Mouse (Mus musculus) spleen, adult 12 weeks (tissue): ENCODE measurements around the gene Wwtr1.

Experiments
- DNase-seq: peaks from one replicate; pipeline ENCODE4 v3.0.0; 2022; ENCODE audit warnings: low spot score

The Wwtr1 gene

DNA sequence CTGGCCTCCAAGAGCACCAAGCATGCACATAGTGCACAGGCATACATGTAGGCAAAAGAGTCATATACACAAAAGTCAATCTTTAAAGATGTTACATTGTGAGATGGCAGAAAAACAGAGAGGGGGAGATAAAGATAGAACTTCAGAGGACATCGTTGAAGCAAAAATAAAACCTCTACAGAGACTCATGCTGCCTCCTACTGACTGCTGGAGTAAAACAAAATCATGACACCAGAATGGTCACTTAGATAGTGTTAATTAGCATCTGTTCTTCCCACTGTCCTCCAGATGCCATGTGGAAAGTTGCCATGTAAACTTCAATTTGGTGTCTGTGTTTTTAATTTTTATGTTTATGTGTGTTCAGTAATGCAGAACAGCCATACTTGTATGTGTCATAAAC is 127.8 kb downstream of the Wwtr1 start:
- DNase-seq = no peak

GRCm38 (mm10) chr3:57445706-57446105 is 130.0 kb downstream of the Wwtr1 start:
- DNase-seq = no peak

- no peak for DNase-seq
These were observed 134.8 kb downstream of the Wwtr1 start for GRCm38 (mm10) chr3:57440956-57441355.

DNA sequence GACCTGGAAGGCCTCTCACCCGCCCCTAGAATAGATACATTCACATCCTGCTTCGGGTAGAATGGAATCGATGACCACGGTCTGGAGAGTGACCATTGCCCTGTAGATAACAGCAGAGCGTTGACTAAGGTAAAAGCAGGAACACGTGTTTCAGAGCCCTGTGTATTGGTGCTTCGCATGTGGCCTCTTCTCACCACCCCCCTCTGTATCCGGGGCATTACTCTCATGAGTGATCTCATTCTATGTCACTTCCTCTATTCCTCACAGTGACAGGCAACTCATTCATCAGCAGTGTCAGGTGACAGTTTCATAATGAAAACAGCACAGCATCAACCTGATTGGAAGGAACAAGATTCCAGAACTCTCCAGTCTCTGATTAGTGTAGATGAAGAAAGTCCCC is 140.3 kb downstream of the Wwtr1 start:
- no peak for DNase-seq

DNA sequence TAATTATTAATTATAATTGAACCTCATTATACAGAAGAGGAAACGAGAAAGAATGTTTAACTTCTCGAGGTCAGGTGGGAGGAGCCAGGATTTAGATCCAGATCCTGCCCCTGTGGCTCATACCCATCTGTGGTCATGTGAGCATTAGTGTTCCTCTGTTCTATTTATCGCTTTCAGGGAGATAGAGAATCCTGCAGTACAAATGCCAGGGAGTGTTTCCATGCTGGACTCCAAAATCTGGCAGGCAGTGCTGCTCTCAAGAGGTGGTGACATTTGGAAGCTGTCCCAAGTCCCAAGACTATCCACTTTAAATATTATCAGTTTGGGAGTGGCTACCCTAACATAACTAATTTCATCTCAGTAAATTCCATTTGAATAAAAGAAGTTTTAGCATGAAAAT is 144.0 kb downstream of the Wwtr1 start:
- no peak for DNase-seq

GRCm38 (mm10) chr3:57429486-57429885 is 146.2 kb downstream of the Wwtr1 start:
- DNase-seq = no peak

DNA sequence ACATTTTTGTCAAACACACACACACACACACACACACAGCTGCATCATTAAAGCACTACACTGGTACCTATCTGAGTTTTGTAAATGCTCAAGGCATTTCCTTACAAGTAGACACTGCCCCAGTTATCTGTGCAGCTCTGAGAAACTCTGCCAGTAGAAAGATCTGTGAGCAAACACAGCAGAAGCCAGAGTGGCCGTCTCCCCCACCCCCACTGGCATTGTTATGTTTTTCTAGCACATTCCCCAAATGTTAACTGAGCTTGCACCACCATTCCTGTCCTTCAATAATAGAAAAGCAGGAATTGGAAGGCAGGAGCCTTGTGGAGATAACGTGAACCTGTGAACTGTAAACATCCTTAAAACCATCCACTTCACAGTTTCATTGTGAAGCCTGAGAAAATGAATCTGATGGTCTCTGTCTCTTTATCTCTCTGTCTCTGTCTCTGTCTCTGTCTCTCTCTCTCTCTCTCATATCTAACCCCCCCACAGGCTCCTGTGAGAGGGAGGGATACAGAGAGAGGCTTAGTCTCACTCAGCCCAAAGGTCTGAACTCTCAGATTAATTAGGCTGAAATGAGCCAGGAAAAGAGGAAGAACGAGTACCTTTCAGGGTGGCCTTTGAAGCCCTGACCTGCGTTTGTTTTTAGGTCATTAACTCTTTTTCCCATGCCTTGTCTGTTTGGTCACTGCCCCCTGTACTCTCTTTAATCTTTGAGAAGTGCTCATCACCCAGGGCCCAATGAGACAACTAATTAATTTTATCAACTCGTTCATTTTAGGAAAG is 146.8 kb downstream of the Wwtr1 start:
- no peak for DNase-seq

- DNase-seq = no peak
These were observed 149.4 kb downstream of the Wwtr1 start for GRCm38 (mm10) chr3:57426351-57426750.

DNA sequence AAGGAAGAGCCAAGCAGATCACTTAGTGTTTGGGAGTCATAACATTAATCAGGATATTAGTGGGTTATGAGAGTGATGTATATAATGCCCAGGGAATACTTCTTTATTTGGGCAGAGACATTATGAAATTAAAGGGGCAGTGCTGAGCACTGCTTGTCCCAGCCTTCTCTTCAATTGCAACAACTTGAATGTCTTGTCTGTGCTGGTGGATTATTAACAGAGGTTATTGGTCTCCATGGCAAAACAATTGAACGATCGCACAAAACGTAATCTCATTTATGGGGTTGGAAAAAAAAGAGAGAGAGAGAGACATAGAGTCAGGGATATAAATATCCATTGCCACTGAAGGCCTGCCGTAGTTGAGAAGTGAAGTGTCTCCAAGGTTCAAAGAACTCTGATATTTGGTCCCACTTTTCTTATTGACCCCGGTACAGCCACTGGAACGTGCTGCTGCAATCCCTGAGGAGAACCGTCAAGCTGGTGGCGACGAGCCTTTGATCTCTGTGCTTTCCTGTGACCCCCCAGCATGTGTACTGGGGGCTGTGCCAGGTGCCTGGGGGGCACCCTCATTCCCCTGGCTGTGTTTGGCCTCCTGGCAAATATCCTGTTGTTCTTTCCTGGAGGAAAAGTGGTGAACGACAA is 150.5 kb downstream of the Wwtr1 start, which contains the start of gene Tm4sf4:
Gene Tm4sf4, plus strand, starts transcription at position 226 of the 642 bp plus-strand sequence.
- no peak for DNase-seq

GRCm38 (mm10) chr3:57420660-57421059 is 155.1 kb downstream of the Wwtr1 start:
- no peak for DNase-seq

- DNase-seq = no peak
These were observed 155.5 kb downstream of the Wwtr1 start for GRCm38 (mm10) chr3:57420233-57420632.

- DNase-seq = no peak
These were observed 164.2 kb downstream of the Wwtr1 start for GRCm38 (mm10) chr3:57411535-57411934.
